Mouse (Mus musculus) limb, embryonic 12.5 days (tissue): ENCODE data around the gene Cbfa2t2. TPM values are rescaled to one million over a fixed set of nuclear protein-coding genes. Genes with fewer than 3 reads are reported as not detected.

Experiments
- ATAC-seq: fragments of 200-750 bp; cut with Nextera tagmentation; 2 replicates; pipeline ENCODE4 v1.8.0; 2017; ENCODE audit warnings: low read depth, moderate TSS enrichment; ENCODE audit not compliant: insufficient number of reproducible peaks, insufficient read depth, low FRiP score, low TSS enrichment
- H3K27ac ChIP-seq: fragments of 300-500 bp; sonication (generic); 2 replicates; pipeline ENCODE4 v1.5.1; 2016; ENCODE audit warnings: mild to moderate bottlenecking, moderate library complexity
- H3K27me3 ChIP-seq: fragments of 300-500 bp; sonication (generic); 2 replicates; pipeline ENCODE4 v1.6.1; 2016; ENCODE audit warnings: mild to moderate bottlenecking, moderate library complexity
- H3K36me3 ChIP-seq: fragments of 300-500 bp; sonication (generic); 2 replicates; pipeline ENCODE4 v1.6.1; 2016; ENCODE audit warnings: mild to moderate bottlenecking, moderate library complexity
- H3K4me1 ChIP-seq: fragments of 300-500 bp; sonication (generic); replicated peaks from 2 replicates; pipeline ENCODE4 v1.6.1; 2016
- H3K4me2 ChIP-seq: fragments of 300-500 bp; sonication (generic); 2 replicates; pipeline ENCODE4 v1.6.1; 2016; ENCODE audit warnings: mild to moderate bottlenecking, moderate library complexity
- H3K4me3 ChIP-seq: fragments of 300-500 bp; sonication (generic); replicated peaks from 2 replicates; pipeline ENCODE4 v1.5.1; 2016; ENCODE audit warnings: mild to moderate bottlenecking
- H3K9ac ChIP-seq: fragments of 300-500 bp; sonication (generic); replicated peaks from 2 replicates; pipeline ENCODE4 v1.6.1; 2016; ENCODE audit warnings: mild to moderate bottlenecking, moderate library complexity
- H3K9me3 ChIP-seq: fragments of 300-500 bp; sonication (generic); 2 replicates; pipeline ENCODE4 v1.6.1; 2016; ENCODE audit warnings: mild to moderate bottlenecking, moderate library complexity
- WGBS: fragments of 180-500 bp; shearing (Covaris S2); methylation state at CpG from one replicate; pipeline ENCODE4 v1.1.7; 2016; 5-methylcytosine and 5-hydroxymethylcytosine counted together
- polyA plus RNA-seq: library from polyadenylated mRNA; unstranded; fragments of >200 nt; fragmentation: Nextera tagmentation; extraction: Ambion mirVana; gene quantifications from 2 replicates; pipeline ENCODE4 v1.2.1, GENCODE M21; 2016

Gene Cbfa2t2
- polyA plus RNA-seq, 1 experiment from 2014 or later: 57.8 TPM

GRCm38 (mm10) chr2:154569836-154570286, 133.6 kb downstream of the Cbfa2t2 start, which contains the start of gene E2f1:
Gene E2f1, minus strand, starts transcription at chr2:154569892.
- no peaks in the 10 kb centered on the region for H3K9me3 ChIP-seq
- ATAC-seq: peak; percentile 95
- peak within 1 kb of the TSS; percentile 88 for H3K27ac ChIP-seq
- H3K27me3 ChIP-seq: no peaks in the 10 kb centered on the region
- H3K4me1 ChIP-seq: peaks cover 60% of the 10 kb centered on the region
- 0% methylated on average over 43 of the region's 44 CpGs for WGBS
- H3K36me3 ChIP-seq: peaks cover 2% of the 10 kb centered on the region
- peak within 1 kb of the TSS; percentile 77 for H3K4me2 ChIP-seq
- H3K4me3 ChIP-seq: peak within 1 kb of the TSS; percentile 91
- H3K9ac ChIP-seq: peak within 1 kb of the TSS; percentile 86

GRCm38 (mm10) chr2:154570666-154571065, 134.4 kb downstream of the Cbfa2t2 start:
- peak overlapping the region; percentile 77 for H3K4me2 ChIP-seq
- H3K9ac ChIP-seq: 0 out of 2 replicates have a peak overlapping the region, but pooled peaks have one; percentile 49
- H3K4me1 ChIP-seq: peaks cover 52% of the 10 kb centered on the region
- no peaks in the 10 kb centered on the region for H3K9me3 ChIP-seq
- no peak for ATAC-seq
- H3K4me3 ChIP-seq: no peak overlapping the region; the same call in 1 of the 2 replicates
- no peaks in the 10 kb centered on the region for H3K27me3 ChIP-seq
- H3K36me3 ChIP-seq: no peaks in the 10 kb centered on the region
- no peak overlapping the region for H3K27ac ChIP-seq
- 73% methylated on average over 4 of the region's 4 CpGs for WGBS

GRCm38 (mm10) chr2:154571266-154571665, 135.0 kb downstream of the Cbfa2t2 start:
- ATAC-seq: no peak
- Histone ChIP-seq H3K4me2 (no peak overlapping the region), H3K4me3 (no peak overlapping the region), H3K27me3 (no peaks in the 10 kb centered on the region), H3K4me1 (peaks cover 46% of the 10 kb centered on the region), H3K9me3 (no peaks in the 10 kb centered on the region), H3K27ac (no peak overlapping the region), H3K36me3 (no peaks in the 10 kb centered on the region), H3K9ac (no peak overlapping the region)
- 86% methylated on average over 4 of the region's 4 CpGs for WGBS

- peaks cover 40% of the 10 kb centered on the region for H3K4me1 ChIP-seq
- no peak overlapping the region for H3K4me3 ChIP-seq
- no peak overlapping the region for H3K9ac ChIP-seq
- H3K27me3 ChIP-seq: no peaks in the 10 kb centered on the region
- no peak overlapping the region for H3K4me2 ChIP-seq
- peak overlapping the region; percentile 32 for H3K27ac ChIP-seq
- WGBS: 74% methylated on average over 8 of the region's 8 CpGs
- no peaks in the 10 kb centered on the region for H3K9me3 ChIP-seq
- ATAC-seq: no peak
- no peaks in the 10 kb centered on the region for H3K36me3 ChIP-seq
These were observed 135.7 kb downstream of the Cbfa2t2 start for GRCm38 (mm10) chr2:154571976-154572375.

GRCm38 (mm10) chr2:154572996-154573395, 136.7 kb downstream of the Cbfa2t2 start:
- Histone ChIP-seq H3K9me3 (no peaks in the 10 kb centered on the region), H3K27me3 (no peaks in the 10 kb centered on the region), H3K4me3 (no peak overlapping the region), H3K9ac (no peak overlapping the region), H3K4me1 (peaks cover 37% of the 10 kb centered on the region), H3K27ac (no peak overlapping the region), H3K36me3 (no peaks in the 10 kb centered on the region), H3K4me2 (no peak overlapping the region)
- ATAC-seq: no peak
- 85% methylated on average over 3 of the region's 3 CpGs for WGBS

- Histone ChIP-seq H3K9me3 (no peaks in the 10 kb centered on the region), H3K4me3 (no peak overlapping the region), H3K4me1 (peaks cover 26% of the 10 kb centered on the region), H3K36me3 (no peaks in the 10 kb centered on the region), H3K27me3 (no peaks in the 10 kb centered on the region), H3K9ac (no peak overlapping the region), H3K27ac (no peak overlapping the region), H3K4me2 (no peak overlapping the region)
- ATAC-seq: no peak
- 82% methylated on average over 7 of the region's 7 CpGs for WGBS
These were observed 138.0 kb downstream of the Cbfa2t2 start for GRCm38 (mm10) chr2:154574271-154574670.

GRCm38 (mm10) chr2:154576876-154577743, 140.8 kb downstream of the Cbfa2t2 start:
- Histone ChIP-seq H3K36me3 (no peaks in the 10 kb centered on the region), H3K4me1 (peaks cover 13% of the 10 kb centered on the region), H3K4me3 (no peak overlapping the region), H3K9me3 (no peaks in the 10 kb centered on the region), H3K27me3 (no peaks in the 10 kb centered on the region), H3K27ac (no peak overlapping the region), H3K4me2 (no peak overlapping the region), H3K9ac (peak overlapping the region; percentile 18; the same call in 1 of the 2 replicates)
- ATAC-seq: no peak
- 50% methylated on average over 12 of the region's 12 CpGs for WGBS

- Histone ChIP-seq H3K4me3 (no peak overlapping the region), H3K4me2 (no peak overlapping the region), H3K9me3 (no peaks in the 10 kb centered on the region), H3K4me1 (peaks cover 8% of the 10 kb centered on the region), H3K27ac (no peak overlapping the region), H3K9ac (peak overlapping the region; percentile 18; the same call in 1 of the 2 replicates), H3K27me3 (no peaks in the 10 kb centered on the region), H3K36me3 (no peaks in the 10 kb centered on the region)
- no peak for ATAC-seq
- 85% methylated on average over 6 of the region's 6 CpGs for WGBS
These were observed 141.4 kb downstream of the Cbfa2t2 start for GRCm38 (mm10) chr2:154577744-154578067.

GRCm38 (mm10) chr2:154580586-154580985, 144.3 kb downstream of the Cbfa2t2 start:
- H3K4me3 ChIP-seq: no peak overlapping the region
- H3K9me3 ChIP-seq: no peaks in the 10 kb centered on the region
- no peak overlapping the region for H3K9ac ChIP-seq
- H3K27ac ChIP-seq: no peak overlapping the region
- WGBS: 84% methylated on average over 8 of the region's 8 CpGs
- no peaks in the 10 kb centered on the region for H3K27me3 ChIP-seq
- no peaks in the 10 kb centered on the region for H3K36me3 ChIP-seq
- no peak for ATAC-seq
- H3K4me2 ChIP-seq: no peak overlapping the region
- H3K4me1 ChIP-seq: peaks cover 16% of the 10 kb centered on the region

GRCm38 (mm10) chr2:154581421-154581820, 145.1 kb downstream of the Cbfa2t2 start:
- H3K36me3 ChIP-seq: peaks cover under 1% of the 10 kb centered on the region; the same call in 1 of the 2 replicates
- H3K4me3 ChIP-seq: no peak overlapping the region
- peaks cover 21% of the 10 kb centered on the region for H3K4me1 ChIP-seq
- no peak for ATAC-seq
- no peak overlapping the region for H3K9ac ChIP-seq
- WGBS: 90% methylated on average over 1 of the region's 1 CpGs
- H3K4me2 ChIP-seq: no peak overlapping the region
- no peaks in the 10 kb centered on the region for H3K27me3 ChIP-seq
- no peaks in the 10 kb centered on the region for H3K9me3 ChIP-seq
- no peak overlapping the region for H3K27ac ChIP-seq

- H3K9me3 ChIP-seq: no peaks in the 10 kb centered on the region
- no peak overlapping the region for H3K9ac ChIP-seq
- WGBS: 64% methylated on average over 15 of the region's 15 CpGs
- no peak for ATAC-seq
- H3K4me3 ChIP-seq: no peak overlapping the region
- peaks cover 14% of the 10 kb centered on the region for H3K36me3 ChIP-seq
- no peaks in the 10 kb centered on the region for H3K27me3 ChIP-seq
- H3K27ac ChIP-seq: no peak overlapping the region
- no peak overlapping the region for H3K4me2 ChIP-seq
- H3K4me1 ChIP-seq: peaks cover 13% of the 10 kb centered on the region
These were observed 147.9 kb downstream of the Cbfa2t2 start for GRCm38 (mm10) chr2:154583906-154584872.
